ENCODE assay signal across 9 mouse cellular contexts in genomic region chr10:119454668-119455542, GRCm38 (mm10). TPM values are rescaled to one million over a fixed set of nuclear protein-coding genes. Genes with fewer than 3 reads are reported as not detected.
DNase-seq lines count a peak whose midpoint lies in the region; ATAC-seq lines count a peak whose summit lies in the region.
"Had no signal": no experiment of that assay in that cellular context is flagged by ENCODE, and none has a peak within 500 bp of the region (broad histone marks: within the 10 kb centered on the region; RNA-seq: fewer than 3 reads in every experiment).

No protein-coding gene starts in this region.

- peak; percentile 15; the same call in 1 of the 2 replicates for ATAC-seq in intestine, embryonic 15.5 days
- ATAC-seq in midbrain, embryonic 15.5 days (replicated peaks), result peak; percentile 31

- peak overlapping the region; percentile 99 for H3K4me2 ChIP-seq in intestine, embryonic 15.5 days (replicated peaks)
- peak overlapping the region; percentile 85 for H3K4me2 ChIP-seq in midbrain, embryonic 15.5 days

- peaks cover 11% of the 10 kb centered on the region for H3K27me3 ChIP-seq in embryonic facial prominence, embryonic 10.5 days (replicated peaks; ENCODE audit: low read depth, poor library complexity, severe bottlenecking)
- H3K27me3 ChIP-seq in intestine, embryonic 15.5 days (replicated peaks), result no peaks in the 10 kb centered on the region
- no peaks in the 10 kb centered on the region; the same call in 1 of the 2 replicates for H3K27me3 ChIP-seq in midbrain, embryonic 15.5 days (replicated peaks)
- H3K27me3 ChIP-seq: CH12.LX had no signal

- H3K9ac ChIP-seq in intestine, embryonic 15.5 days, result peak overlapping the region; percentile 69
- H3K9ac ChIP-seq in midbrain, embryonic 15.5 days, result peak overlapping the region; percentile 59

- WGBS in embryonic facial prominence, embryonic 10.5 days, result under 1% methylated on average over 31 of the region's 31 CpGs
- 1% methylated on average over 28 of the region's 31 CpGs for WGBS in intestine, embryonic 15.5 days
- WGBS in midbrain, embryonic 15.5 days, result under 1% methylated on average over 30 of the region's 31 CpGs

- H3K27ac ChIP-seq in embryonic facial prominence, embryonic 10.5 days (replicated peaks), result peak overlapping the region; percentile 94
- H3K27ac ChIP-seq in intestine, embryonic 15.5 days, result peak overlapping the region; percentile 67; the same call in 1 of the 2 replicates
- H3K27ac ChIP-seq in midbrain, embryonic 15.5 days, result peak overlapping the region; percentile 84

- H3K4me1 ChIP-seq in embryonic facial prominence, embryonic 10.5 days, result peaks cover 27% of the 10 kb centered on the region
- peaks cover 8% of the 10 kb centered on the region; the same call in 1 of the 2 replicates for H3K4me1 ChIP-seq in intestine, embryonic 15.5 days (replicated peaks)
- peaks cover 16% of the 10 kb centered on the region for H3K4me1 ChIP-seq in midbrain, embryonic 15.5 days

- no peaks in the 10 kb centered on the region for H3K36me3 ChIP-seq in embryonic facial prominence, embryonic 10.5 days (replicated peaks)
- no peaks in the 10 kb centered on the region for H3K36me3 ChIP-seq in intestine, embryonic 15.5 days
- no peaks in the 10 kb centered on the region for H3K36me3 ChIP-seq in midbrain, embryonic 15.5 days (replicated peaks)

- peak; percentile 18 for DNase-seq in gastrocnemius, postnatal 10 days
- no peak for DNase-seq in gastrocnemius, adult 18-20 months (ENCODE audit: low spot score)
- DNase-seq in 3134 (ENCODE audit: extremely low read depth, insufficient read length, low spot score), result peak; percentile 4
- peak; percentile 68 for DNase-seq in embryonic facial prominence, embryonic 10.5 days (ENCODE audit: low spot score)
- DNase-seq in urinary bladder, adult 2 months (ENCODE audit: low spot score), result no peak
- no peak for DNase-seq in left cerebral cortex, adult 8-10 months (ENCODE audit: low spot score in 2 of 2)

- H3K9me3 ChIP-seq in embryonic facial prominence, embryonic 10.5 days, result no peaks in the 10 kb centered on the region
- no peaks in the 10 kb centered on the region for H3K9me3 ChIP-seq in intestine, embryonic 15.5 days
- H3K9me3 ChIP-seq in midbrain, embryonic 15.5 days, result no peaks in the 10 kb centered on the region

- H3K4me3 ChIP-seq in embryonic facial prominence, embryonic 10.5 days, result peak overlapping the region; percentile 87
- peak overlapping the region; percentile 76 for H3K4me3 ChIP-seq in intestine, embryonic 15.5 days (replicated peaks)
- peak overlapping the region; percentile 57 for H3K4me3 ChIP-seq in midbrain, embryonic 15.5 days

RNA-seq across cellular contexts. Expression of gene Grip1, which starts 1.3 kb away (rescaled TPM):
- total RNA-seq in gastrocnemius, postnatal 10 days (2021), result under 1 TPM; 0.61 to 0.88 TPM
- total RNA-seq in gastrocnemius, adult 18-20 months (2021), result not detected
- polyA plus RNA-seq in embryonic facial prominence, embryonic 10.5 days (2016; fragmentation: Nextera tagmentation; extraction: Ambion mirVana), result 3.8 and 4.3 TPM in 2 replicates
- 1.7 TPM in 2 replicates for polyA plus RNA-seq in intestine, embryonic 15.5 days (2015; fragmentation: Nextera tagmentation; extraction: Ambion mirVana)
- 17.4 and 19.0 TPM in 2 replicates for polyA plus RNA-seq in midbrain, embryonic 15.5 days (2015; fragmentation: Nextera tagmentation; extraction: Ambion mirVana)
- 0.28 and 0.30 TPM in 2 replicates for polyA plus RNA-seq in urinary bladder, adult 2 months (2012; rRNA removed)
- 10 to 100 TPM; 17.2 to 21.3 (median 19.1) TPM for total RNA-seq in left cerebral cortex, adult 8-10 months (2022)

Comparison
In these comparisons a context has a peak if more than half of its experiments do, and no peak if none do; other contexts are left out.
1. DNase-seq: peak in gastrocnemius, postnatal 10 days (single experiment), 3134 (single experiment) and embryonic facial prominence, embryonic 10.5 days (single experiment); none in gastrocnemius, adult 18-20 months (single experiment), urinary bladder, adult 2 months (single experiment) and left cerebral cortex, adult 8-10 months (0 of 2).
2. Peak in every context shown above with its lines, with median percentiles within 50 percentile points of each other: H3K27ac ChIP-seq and H3K4me3 ChIP-seq.